Mouse (Mus musculus) forebrain, embryonic 15.5 days (tissue): ENCODE results near the gene Pdzd7. TPM values are rescaled to one million over a fixed set of nuclear protein-coding genes. Genes with fewer than 3 reads are reported as not detected.
A peak's percentile ranks its signal among the peaks of the same experiment; 100 is the strongest.

Experiments
- ATAC-seq: fragments of 200-750 bp; cut with Nextera tagmentation; replicated peaks from 2 replicates; pipeline ENCODE4 v1.8.0; 2017; ENCODE audit warnings: mild to moderate bottlenecking, moderate TSS enrichment, moderate library complexity
- H3K27ac ChIP-seq: fragments of 300-500 bp; sonication (generic); replicated peaks from 2 replicates; pipeline ENCODE4 v1.5.1; 2015; ENCODE audit warnings: mild to moderate bottlenecking, inconsistent platforms
- H3K27me3 ChIP-seq: fragments of 300-500 bp; sonication (generic); 2 replicates; pipeline ENCODE4 v1.6.1; 2015; ENCODE audit warnings: inconsistent platforms
- H3K36me3 ChIP-seq: fragments of 300-500 bp; sonication (generic); 2 replicates; pipeline ENCODE4 v1.6.1; 2015; ENCODE audit warnings: mild to moderate bottlenecking, inconsistent platforms
- H3K4me1 ChIP-seq: fragments of 300-500 bp; sonication (generic); 2 replicates; pipeline ENCODE4 v1.6.1; 2015; ENCODE audit warnings: inconsistent platforms
- H3K4me2 ChIP-seq: fragments of 300-500 bp; sonication (generic); replicated peaks from 2 replicates; pipeline ENCODE4 v1.6.1; 2015; ENCODE audit warnings: mild to moderate bottlenecking, inconsistent platforms
- H3K4me3 ChIP-seq: fragments of 300-500 bp; sonication (generic); 2 replicates; pipeline ENCODE4 v1.5.1; 2015; ENCODE audit warnings: mild to moderate bottlenecking, inconsistent platforms
- H3K9ac ChIP-seq: fragments of 300-500 bp; sonication (generic); replicated peaks from 2 replicates; pipeline ENCODE4 v1.6.1; 2015; ENCODE audit warnings: mild to moderate bottlenecking, inconsistent platforms
- H3K9me3 ChIP-seq: fragments of 300-500 bp; sonication (generic); 2 replicates; pipeline ENCODE4 v1.6.1; 2016; ENCODE audit warnings: inconsistent platforms
- WGBS: fragments of 180-500 bp; shearing (Covaris S2); methylation state at CpG from one replicate; pipeline ENCODE4 v1.1.7; 2015; ENCODE audit warnings: mixed read lengths; 5-methylcytosine and 5-hydroxymethylcytosine counted together
- polyA plus RNA-seq: library from polyadenylated mRNA; unstranded; fragments of >200 nt; fragmentation: Nextera tagmentation; extraction: Ambion mirVana; gene quantifications from 2 replicates; pipeline ENCODE4 v1.2.1, GENCODE M21; 2015

Gene Pdzd7
- polyA plus RNA-seq, 1 experiment from 2014 or later: 2.2 TPM

DNA sequence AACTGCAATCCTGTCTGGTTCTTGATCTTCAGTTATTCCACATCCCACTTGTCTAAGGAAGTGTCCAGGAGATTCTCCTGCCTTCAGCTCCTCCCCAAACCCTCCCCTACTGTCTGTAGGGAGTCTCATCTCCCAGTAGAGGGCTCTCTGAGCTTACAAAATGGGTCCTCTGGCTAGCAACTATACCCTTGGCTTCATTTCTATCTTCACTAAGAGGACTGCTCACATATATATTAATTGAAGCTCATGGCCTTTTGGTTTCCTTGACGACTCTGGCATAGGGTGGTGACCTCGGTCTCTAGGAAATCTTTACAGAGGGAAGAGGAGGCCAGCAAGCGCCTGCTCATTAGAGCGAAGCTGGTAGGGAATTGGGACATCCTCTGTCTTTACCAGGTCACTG lies 10.8 kb upstream of the Pdzd7 start:
- no peak overlapping the region for H3K9ac ChIP-seq
- WGBS: 50% methylated on average over 4 of the region's 4 CpGs
- no peak overlapping the region for H3K4me3 ChIP-seq
- peaks cover 33% of the 10 kb centered on the region for H3K36me3 ChIP-seq
- H3K4me1 ChIP-seq: peaks cover 24% of the 10 kb centered on the region
- H3K27me3 ChIP-seq: no peaks in the 10 kb centered on the region
- no peak for ATAC-seq
- peak overlapping the region; percentile 99; the same call in 1 of the 2 replicates for H3K27ac ChIP-seq
- H3K4me2 ChIP-seq: no peak overlapping the region
- H3K9me3 ChIP-seq: no peaks in the 10 kb centered on the region

DNA sequence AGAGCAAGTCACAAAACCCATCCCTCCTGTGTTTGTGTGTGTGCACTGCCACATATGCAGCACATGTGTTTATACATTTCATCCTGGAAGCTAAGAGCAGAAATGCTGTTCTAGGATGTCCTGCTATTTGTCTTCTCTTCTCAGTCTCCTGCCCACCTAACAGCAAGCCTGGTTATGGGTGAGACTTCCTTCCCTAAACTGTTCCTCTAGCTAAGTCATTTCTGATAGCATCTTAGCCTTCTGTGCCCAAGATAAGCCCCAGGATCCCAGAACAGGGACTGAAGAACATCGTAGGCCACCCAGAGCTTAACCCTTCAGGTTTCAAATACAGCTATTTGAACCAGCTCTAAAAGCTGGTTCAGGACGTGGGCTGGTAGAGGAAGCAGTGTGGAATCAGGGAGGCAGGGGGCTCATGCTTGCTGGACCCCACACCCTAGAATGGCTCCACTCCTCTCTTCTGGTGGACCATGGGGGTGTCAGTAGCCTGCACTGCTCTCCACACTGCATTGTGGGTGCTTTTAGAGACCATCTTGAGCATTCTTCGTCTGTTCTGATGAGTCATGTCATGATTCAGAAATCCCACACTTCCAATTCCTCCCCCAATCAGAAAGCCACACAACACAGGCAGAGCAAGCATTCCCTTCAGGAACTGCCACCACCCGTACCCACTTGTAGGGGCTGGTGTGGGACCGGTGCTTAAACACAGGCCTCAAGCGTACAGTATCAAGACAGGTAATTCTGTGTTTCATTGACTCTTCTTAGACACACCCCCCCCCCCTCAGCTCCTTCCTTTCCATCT lies 9.6 kb upstream of the Pdzd7 start:
- ATAC-seq: no peak

DNA sequence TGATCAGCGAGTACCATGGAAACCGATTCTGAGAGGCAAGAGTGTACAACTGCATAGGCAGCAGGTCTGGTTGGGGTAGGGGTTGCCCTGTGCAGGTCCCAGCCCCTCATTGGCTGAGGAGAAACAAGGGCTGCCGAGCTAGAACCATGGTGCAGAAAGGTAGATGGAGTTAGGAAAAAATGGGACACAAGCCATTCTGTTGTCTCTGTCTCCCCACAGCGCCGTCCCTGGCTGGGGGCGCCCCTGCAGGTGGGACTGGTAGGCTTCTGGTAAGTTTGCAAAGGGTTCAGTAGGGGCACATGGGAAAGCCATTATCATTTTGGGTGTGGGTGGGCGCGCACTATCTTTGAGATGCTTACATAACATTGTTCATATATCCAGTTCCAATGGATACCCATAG lies 7.9 kb upstream of the Pdzd7 start:
- no peak for ATAC-seq
- Histone ChIP-seq H3K9me3 (no peaks in the 10 kb centered on the region), H3K4me2 (no peak overlapping the region), H3K9ac (no peak overlapping the region), H3K27me3 (no peaks in the 10 kb centered on the region), H3K27ac (no peak overlapping the region), H3K4me1 (peaks cover 42% of the 10 kb centered on the region), H3K4me3 (no peak overlapping the region), H3K36me3 (peaks cover 41% of the 10 kb centered on the region)
- 89% methylated on average over 8 of the region's 8 CpGs for WGBS

More for the DNA sequence above, 9.6 kb upstream of the Pdzd7 start:
- Histone ChIP-seq H3K4me3 (no peak overlapping the region), H3K36me3 (peaks cover 36% of the 10 kb centered on the region), H3K9ac (no peak overlapping the region), H3K9me3 (no peaks in the 10 kb centered on the region), H3K4me1 (peaks cover 33% of the 10 kb centered on the region), H3K27ac (no peak overlapping the region), H3K4me2 (no peak overlapping the region), H3K27me3 (no peaks in the 10 kb centered on the region)
- WGBS: 87% methylated on average over 6 of the region's 6 CpGs

DNA sequence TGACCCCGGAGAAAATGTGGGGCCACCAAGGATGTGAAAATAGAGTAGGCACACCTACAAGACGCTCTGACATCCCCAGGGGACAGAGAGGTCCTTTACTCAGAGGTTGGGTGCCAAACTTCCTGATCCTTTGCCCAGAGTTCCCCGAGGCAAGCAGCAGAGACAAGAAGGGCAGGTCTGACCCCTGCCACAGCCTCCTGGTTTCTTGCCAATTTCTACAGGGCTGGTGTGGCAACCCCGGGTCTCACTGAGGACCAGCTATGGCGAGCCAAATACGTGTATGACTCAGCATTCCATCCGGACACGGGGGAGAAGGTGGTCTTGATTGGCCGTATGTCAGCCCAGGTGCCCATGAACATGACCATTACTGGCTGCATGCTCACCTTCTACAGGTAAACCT lies 4.0 kb upstream of the Pdzd7 start:
- peaks cover 42% of the 10 kb centered on the region for H3K4me1 ChIP-seq
- H3K27ac ChIP-seq: no peak overlapping the region
- peaks cover 8% of the 10 kb centered on the region; the same call in 1 of the 2 replicates for H3K27me3 ChIP-seq
- 81% methylated on average over 9 of the region's 9 CpGs for WGBS
- peaks cover 33% of the 10 kb centered on the region for H3K36me3 ChIP-seq
- ATAC-seq: no peak
- no peaks in the 10 kb centered on the region for H3K9me3 ChIP-seq
- H3K9ac ChIP-seq: no peak overlapping the region
- peak overlapping the region; percentile 64; the same call in 1 of the 2 replicates for H3K4me2 ChIP-seq
- H3K4me3 ChIP-seq: no peak overlapping the region

DNA sequence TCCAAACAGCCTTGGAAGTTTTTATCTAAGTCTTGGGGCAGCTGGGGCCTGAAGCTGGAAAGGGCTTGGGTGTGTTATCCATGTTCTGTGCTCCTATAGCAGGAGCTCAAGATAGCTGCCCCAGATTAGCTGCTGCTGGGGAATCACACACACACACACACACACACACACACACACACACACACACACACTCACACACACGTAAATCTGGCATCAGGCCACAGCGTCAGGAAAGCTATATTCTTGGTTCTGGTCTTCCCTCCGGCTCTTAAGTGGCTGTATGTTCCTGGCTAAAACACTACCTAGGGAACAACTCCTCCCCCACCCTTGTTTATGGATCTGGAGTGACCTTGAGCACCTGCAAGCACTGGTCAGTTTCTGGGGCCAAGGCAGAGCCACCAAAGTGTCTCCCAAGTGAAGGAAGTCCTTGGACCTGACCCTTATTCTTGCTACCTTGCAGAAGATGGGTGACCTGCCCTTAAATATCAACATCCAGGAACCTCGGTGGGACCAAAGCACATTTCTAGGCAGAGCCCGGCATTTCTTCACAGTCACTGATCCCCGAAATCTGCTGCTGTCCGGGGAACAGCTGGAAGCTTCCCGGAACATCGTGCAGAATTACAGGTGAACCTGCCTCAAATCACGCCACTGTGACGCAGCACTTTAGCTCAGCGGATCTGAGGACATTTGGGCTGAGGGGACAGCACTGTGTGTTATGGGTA lies 3.3 kb upstream of the Pdzd7 start:
- 78% methylated on average over 12 of the region's 12 CpGs for whole genome bisulfite sequencing
- Histone ChIP-seq H3K9me3 (no peaks in the 10 kb centered on the region), H3K27ac (peak overlapping the region; percentile 97), H3K4me3 (peak overlapping the region; percentile 59), H3K36me3 (peaks cover 28% of the 10 kb centered on the region), H3K9ac (peak overlapping the region; percentile 67), H3K4me1 (peaks cover 42% of the 10 kb centered on the region), H3K27me3 (peaks cover 8% of the 10 kb centered on the region; the same call in 1 of the 2 replicates), H3K4me2 (peak overlapping the region; percentile 64)
- ATAC-seq: no peak

DNA sequence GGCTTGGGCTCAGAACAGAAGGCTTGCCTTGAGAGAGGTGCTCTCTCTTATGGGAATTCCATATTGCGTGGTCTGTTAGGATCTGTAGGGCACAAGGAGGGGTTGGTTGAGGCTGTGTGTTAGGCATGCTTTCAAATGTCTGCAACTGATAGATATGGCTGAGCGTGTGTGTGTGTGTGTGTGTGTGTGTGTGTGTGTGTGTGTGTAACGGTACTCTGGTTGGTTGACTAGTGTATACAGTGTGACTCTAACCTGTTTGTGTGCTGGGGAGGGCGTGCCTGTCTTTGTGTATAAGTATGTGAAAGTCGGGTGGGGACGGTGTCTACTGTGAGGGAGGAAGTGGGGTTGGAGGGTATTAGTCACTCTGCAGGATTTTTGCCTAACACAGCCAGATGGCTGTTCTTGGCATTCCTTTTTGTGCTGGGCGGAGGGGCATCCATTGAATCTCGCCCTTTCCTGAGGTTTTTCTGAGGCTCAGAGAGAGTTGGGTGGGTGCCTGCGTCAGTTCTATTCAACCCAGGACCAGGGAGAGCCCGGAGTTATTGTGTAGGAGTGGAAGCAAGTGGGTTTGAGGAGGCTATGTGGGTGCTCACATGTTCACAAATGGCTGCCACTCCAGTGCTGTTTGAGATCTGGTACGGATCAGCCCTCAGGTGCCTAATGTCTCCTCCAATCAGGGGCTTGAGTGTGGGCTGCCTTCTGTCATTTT lies 2.6 kb upstream of the Pdzd7 start:
- Histone ChIP-seq H3K9ac (peak overlapping the region; percentile 67), H3K27me3 (peaks cover 8% of the 10 kb centered on the region; the same call in 1 of the 2 replicates), H3K4me2 (peak overlapping the region; percentile 64), H3K36me3 (peaks cover 21% of the 10 kb centered on the region), H3K27ac (peak overlapping the region; percentile 97), H3K9me3 (no peaks in the 10 kb centered on the region), H3K4me1 (peaks cover 42% of the 10 kb centered on the region), H3K4me3 (peak overlapping the region; percentile 59)
- ATAC-seq: peak; percentile 38
- 16% methylated on average over 11 of the region's 11 CpGs for WGBS

DNA sequence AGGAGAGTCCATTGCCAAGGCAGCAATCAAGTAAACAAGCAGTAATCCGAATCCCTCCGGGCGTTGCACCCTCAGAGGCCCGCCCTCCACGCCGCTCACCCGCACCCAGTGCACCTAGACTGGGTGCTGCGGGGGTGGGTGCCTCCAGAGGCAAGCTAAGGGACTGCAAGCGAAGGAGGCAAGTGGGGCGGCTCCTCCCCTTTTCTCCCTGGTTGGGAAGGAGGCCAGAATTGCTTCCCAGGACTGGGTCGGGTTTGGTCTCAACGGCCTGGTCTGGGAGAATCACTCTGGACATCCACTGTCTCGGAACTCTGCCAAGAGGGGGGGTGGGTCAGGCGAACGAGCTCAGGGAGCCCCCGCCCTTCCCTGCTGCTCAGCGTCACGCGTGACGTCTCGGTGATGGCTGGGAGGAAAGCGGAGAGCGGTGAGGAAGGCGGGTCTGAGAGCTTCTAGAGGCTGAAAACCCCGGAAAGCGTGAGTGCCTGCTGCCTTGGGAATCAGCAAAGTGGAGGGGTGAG lies 2.0 kb upstream of the Pdzd7 start, which contains the start of gene Sfxn3:
Gene Sfxn3 (plus strand): TSS at position 87 of the 518 bp plus-strand sequence.
- WGBS: 1% methylated on average over 26 of the region's 26 CpGs
- H3K36me3 ChIP-seq: peaks cover 15% of the 10 kb centered on the region
- H3K27me3 ChIP-seq: peaks cover 8% of the 10 kb centered on the region; the same call in 1 of the 2 replicates
- H3K27ac ChIP-seq: peak within 1 kb of the TSS; percentile 97
- ATAC-seq: peak; percentile 85
- H3K4me2 ChIP-seq: peak within 1 kb of the TSS; percentile 64
- H3K9me3 ChIP-seq: no peaks in the 10 kb centered on the region
- H3K4me1 ChIP-seq: peaks cover 42% of the 10 kb centered on the region
- peak within 1 kb of the TSS; percentile 59 for H3K4me3 ChIP-seq
- H3K9ac ChIP-seq: peak within 1 kb of the TSS; percentile 67

DNA sequence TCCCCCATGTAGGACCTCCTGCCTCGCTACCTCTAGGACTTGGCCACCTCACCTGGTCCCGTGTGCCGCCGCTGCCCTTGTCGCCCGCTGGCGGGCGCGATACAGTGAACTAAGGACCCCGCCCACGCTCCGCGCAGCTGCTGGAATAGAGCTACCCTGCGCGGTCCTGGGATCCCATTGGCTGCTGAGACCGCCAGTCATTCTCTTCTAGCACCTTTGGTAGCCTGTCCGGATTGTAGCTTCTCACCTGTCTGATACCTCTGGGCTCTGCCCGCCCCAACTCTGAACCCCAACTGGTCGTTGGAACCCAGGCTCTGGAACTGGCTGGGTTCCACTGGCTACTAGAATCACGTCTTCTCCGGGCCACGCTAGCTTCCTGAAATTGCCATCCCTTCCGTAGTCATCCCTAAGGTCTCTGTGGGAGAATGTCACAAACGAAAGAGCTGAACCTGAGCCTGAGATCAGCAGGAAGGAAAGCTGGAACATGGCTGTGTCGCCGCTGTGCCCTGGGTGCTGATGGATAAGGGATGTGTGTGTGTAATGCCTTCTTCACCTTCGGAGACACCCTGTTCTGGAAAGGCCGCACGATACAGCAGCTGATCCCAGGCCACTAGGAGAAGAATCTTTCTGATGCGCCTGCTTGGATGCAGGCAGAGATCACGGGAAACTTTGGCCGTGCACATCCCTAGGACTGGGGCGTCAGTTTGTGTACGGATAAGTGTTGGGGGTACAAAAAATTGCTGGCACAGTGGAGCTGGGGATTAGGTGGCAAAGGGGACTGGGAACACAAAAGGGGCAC lies 1.2 kb upstream of the Pdzd7 start:
- Histone ChIP-seq H3K4me2 (peak overlapping the region; percentile 64), H3K9ac (peak overlapping the region; percentile 67), H3K9me3 (no peaks in the 10 kb centered on the region), H3K4me1 (peaks cover 42% of the 10 kb centered on the region), H3K27ac (peak overlapping the region; percentile 97), H3K36me3 (peaks cover 11% of the 10 kb centered on the region), H3K27me3 (peaks cover 8% of the 10 kb centered on the region; the same call in 1 of the 2 replicates), H3K4me3 (peak overlapping the region; percentile 59)
- WGBS: 1% methylated on average over 34 of the region's 34 CpGs
- ATAC-seq: peak; percentile 69

DNA sequence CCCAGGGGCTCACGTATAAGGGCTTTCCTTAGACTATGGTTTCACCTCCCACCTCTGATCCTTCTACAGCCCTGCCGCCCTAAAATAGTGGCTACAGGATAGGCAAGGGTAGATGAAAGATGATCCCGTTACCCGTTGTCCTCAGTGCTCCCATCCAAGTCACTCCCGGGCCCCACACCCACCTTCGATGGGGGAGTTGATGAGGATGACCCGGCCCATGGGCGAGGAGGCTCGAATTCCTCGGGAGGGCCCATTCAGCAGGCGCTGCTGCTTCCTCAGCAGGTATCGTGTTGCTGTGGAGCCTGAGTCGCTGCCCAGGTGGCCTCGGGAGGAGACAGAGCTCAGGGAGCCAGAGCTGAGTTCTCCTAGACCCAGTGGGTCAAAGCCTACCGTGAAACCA lies 281 bp downstream of the Pdzd7 start:
- H3K4me2 ChIP-seq: no peak overlapping the region

DNA sequence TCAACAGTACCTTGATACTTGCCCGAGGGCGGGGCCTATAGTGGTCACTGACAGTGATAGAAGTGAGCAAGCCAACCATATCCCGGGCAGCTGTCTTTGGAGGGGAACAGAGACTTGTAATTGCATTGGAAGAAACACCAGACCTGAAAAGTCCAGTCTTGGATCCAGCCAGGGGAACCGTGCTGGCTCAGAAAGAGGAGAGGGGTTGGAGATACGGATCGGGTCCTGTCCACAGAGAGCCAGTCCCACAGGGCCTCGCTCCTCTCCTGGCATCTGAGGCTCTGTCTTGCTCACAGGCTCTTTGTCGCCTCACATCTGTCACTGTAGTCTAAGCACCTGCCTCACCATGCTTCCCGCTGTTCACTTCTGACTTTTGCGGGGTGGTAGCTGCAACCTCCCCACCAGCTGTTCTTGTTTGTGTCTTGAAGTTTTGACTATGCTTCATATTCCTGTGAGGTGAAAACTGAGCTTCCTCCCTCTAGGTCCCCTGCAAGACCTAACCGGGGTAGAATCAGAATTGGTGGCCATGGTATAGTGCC lies 1.1 kb downstream of the Pdzd7 start:
- H3K9ac ChIP-seq: no peak overlapping the region
- WGBS: 70% methylated on average over 11 of the region's 11 CpGs
- no peaks in the 10 kb centered on the region for H3K9me3 ChIP-seq
- no peak overlapping the region for H3K4me2 ChIP-seq
- peaks cover 26% of the 10 kb centered on the region for H3K4me1 ChIP-seq
- H3K36me3 ChIP-seq: no peaks in the 10 kb centered on the region
- no peak overlapping the region for H3K4me3 ChIP-seq
- peaks cover 8% of the 10 kb centered on the region for H3K27me3 ChIP-seq
- no peak overlapping the region for H3K27ac ChIP-seq
- ATAC-seq: no peak

More for the DNA sequence above, 281 bp downstream of the Pdzd7 start:
- no peak overlapping the region for H3K9ac ChIP-seq
- H3K4me3 ChIP-seq: no peak overlapping the region
- H3K4me1 ChIP-seq: peaks cover 34% of the 10 kb centered on the region
- 56% methylated on average over 15 of the region's 15 CpGs for WGBS
- peaks cover 8% of the 10 kb centered on the region for H3K27me3 ChIP-seq
- peaks cover 5% of the 10 kb centered on the region; the same call in 1 of the 2 replicates for H3K36me3 ChIP-seq
- no peak overlapping the region for H3K27ac ChIP-seq
- no peaks in the 10 kb centered on the region for H3K9me3 ChIP-seq
- no peak for ATAC-seq

DNA sequence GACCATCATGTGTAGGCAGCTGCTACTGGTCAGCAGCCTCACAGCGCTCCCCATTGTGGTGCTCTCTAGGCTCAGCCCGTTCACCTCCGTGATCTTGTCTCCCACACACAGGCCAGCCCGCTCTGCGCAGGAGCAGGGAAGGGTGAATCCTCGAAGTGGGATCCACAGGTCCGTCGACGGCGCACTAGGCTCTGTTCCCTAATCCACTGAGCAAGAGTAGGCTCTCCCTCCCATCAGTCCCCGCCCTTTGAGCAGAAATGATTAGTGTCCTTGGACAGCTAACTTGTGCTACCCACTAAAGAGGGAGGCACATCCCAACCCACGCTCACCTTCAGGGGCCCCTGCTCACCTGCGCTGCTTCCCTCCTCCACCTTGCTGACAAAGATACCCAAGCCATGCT lies 5.3 kb downstream of the Pdzd7 start:
- WGBS: 61% methylated on average over 13 of the region's 13 CpGs
- H3K9ac ChIP-seq: no peak overlapping the region

More for the DNA sequence above, 5.3 kb downstream of the Pdzd7 start:
- Histone ChIP-seq H3K4me2 (no peak overlapping the region), H3K4me1 (no peaks in the 10 kb centered on the region), H3K9me3 (no peaks in the 10 kb centered on the region), H3K36me3 (no peaks in the 10 kb centered on the region), H3K27ac (no peak overlapping the region), H3K4me3 (no peak overlapping the region), H3K27me3 (peaks cover under 1% of the 10 kb centered on the region)
- ATAC-seq: no peak
